Mouse (Mus musculus): Measurements from ENCODE around the gene Snap23. TPM values are rescaled to one million over a fixed set of nuclear protein-coding genes. Genes with fewer than 3 reads are reported as not detected.

Snap23 gene
- total RNA-seq, 2 experiments from 2014 or later: 45.9 to 52.9 TPM

DNA sequence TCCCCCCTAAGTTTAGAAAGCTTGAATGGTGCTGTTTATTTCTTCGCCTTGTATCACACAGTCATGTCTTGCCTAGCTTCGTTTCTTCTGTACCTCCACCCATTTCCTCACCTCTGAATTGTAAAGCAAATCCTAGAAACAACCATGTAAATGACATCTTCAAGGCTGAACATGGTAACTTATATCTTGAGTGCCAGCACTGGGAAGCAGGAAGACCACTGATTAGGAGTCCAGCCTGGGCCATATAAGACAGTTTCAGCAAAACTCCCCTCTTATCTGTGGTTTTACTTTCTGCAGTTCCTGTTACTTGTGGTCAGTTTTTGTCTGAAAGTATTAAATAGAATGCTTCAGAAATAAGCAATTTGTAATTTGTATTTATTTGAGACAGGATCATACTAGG, 8.5 kb downstream of the Snap23 start:
- no peak for ATAC-seq (replicated peaks; ENCODE audit: low FRiP score, poor library complexity, severe bottlenecking)

DNA sequence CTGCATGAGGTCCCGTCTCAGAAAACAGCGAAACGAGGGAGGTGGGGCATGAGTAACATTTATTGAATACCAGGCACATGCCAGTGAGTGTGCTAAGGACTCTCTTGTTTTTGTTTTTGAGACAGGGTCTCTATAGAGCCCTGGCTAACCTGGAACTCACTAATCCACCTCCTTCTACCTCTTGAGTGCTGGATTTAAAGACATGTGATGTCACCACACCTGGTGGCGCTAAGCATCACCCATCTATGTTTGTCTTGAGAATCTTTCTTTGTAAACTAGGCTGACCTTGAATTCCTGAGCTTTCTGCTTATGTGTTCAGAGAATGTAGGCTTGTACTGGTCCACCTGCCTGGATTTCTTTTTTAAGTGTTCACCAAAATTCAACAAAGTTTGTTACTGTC, 10.3 kb downstream of the Snap23 start:
- ATAC-seq (replicated peaks; ENCODE audit: low FRiP score, poor library complexity, severe bottlenecking): no peak

DNA sequence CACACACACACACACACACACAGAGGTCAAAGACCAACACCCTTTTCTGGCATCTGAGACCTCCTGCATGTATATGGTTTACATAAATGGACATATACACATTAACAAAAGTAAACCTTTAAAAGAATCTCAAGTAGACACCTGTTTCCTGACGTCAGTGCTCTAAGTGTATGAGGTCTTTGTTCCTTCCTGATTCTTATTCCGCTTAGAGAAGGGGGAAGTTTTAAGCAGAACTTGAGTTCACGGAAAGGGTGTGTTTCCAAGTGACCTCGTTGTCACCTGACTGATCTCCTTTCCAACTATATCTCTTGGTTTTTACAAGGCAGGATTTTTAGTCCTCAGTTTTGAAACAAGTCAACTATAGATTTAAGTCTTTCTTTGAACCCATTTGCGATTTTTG, 10.8 kb downstream of the Snap23 start:
- ATAC-seq (replicated peaks; ENCODE audit: low FRiP score, poor library complexity, severe bottlenecking): no peak

DNA sequence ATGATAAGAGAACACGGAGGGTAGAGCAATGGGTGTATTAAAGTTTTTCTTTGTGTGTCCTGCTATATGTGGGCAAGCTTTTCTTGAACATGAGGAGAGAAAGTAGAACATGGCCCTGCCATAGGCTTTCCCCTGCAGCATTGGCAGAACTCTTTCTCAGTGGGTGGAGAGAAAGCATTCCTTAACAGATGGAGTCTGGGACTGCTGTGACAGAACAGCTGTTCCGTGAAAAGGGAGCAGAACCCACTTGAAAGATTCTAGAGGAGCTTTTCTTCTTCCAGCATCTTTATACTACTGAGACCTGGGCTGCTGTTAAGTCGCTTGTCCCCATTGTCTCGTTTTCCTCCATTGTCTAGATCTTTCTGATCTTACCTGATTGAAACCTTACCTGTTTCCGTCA, 22.3 kb downstream of the Snap23 start:
- ATAC-seq (replicated peaks; ENCODE audit: low FRiP score, poor library complexity, severe bottlenecking): no peak

DNA sequence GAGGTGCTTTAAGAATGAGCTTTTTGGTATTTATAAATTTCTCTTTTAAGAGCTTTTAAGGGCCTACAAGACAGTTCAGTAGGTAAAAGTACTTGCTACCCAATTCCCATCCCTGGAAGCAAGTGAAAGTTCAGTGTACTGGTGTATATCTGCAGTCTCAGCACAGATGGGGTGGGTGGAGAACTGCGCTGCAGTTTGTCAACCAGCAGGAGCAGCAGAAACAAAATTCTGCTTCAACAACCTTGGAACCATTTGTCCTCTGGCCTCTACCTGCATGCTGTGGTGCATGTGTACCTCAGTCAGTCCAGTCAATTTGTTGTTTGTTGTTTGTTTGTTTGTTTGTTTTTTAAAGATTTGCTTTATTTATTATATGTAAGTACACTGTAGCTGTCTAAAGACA, 24.8 kb downstream of the Snap23 start:
- ATAC-seq (replicated peaks; ENCODE audit: low FRiP score, poor library complexity, severe bottlenecking): no peak

DNA sequence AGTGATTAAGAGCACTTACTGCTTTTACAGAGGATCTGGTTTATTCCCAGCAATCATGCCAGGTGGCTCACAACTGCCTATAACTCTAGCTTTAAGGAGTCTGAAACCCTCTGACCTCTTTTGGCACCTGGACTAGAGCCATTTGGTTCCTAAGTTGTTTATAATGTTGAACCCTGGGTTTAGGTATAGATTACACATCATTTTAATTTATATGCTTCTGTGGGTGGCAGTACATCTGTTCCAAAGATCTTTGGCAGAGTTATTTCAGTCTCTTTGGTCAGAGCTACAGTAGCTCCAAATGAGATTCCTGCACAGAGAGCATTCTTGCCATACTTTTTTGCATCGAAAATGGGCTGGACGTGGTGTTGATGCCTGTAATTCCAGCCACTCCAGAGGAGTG, 30.3 kb downstream of the Snap23 start:
- ATAC-seq (replicated peaks; ENCODE audit: low FRiP score, poor library complexity, severe bottlenecking): no peak

DNA sequence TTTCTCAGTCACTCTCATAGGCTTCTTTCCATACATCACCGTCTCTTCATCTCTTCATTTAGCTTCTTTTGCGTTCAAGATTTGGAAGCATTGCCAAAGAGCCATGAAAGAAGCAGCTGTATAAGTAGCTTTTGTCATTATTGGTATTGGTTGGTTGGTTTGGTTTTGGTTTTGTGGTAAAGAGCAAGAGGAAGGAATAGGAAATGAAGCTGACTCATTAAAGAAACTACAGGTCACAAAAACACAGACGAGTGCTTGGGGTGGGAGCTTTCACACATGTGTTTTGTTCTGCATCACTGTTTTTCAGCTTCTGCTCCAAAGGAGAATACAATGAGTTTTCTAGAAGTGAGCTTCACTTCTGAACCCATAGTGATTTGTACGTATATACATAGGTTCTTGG, 32.0 kb downstream of the Snap23 start:
- ATAC-seq (replicated peaks; ENCODE audit: low FRiP score, poor library complexity, severe bottlenecking): no peak

DNA sequence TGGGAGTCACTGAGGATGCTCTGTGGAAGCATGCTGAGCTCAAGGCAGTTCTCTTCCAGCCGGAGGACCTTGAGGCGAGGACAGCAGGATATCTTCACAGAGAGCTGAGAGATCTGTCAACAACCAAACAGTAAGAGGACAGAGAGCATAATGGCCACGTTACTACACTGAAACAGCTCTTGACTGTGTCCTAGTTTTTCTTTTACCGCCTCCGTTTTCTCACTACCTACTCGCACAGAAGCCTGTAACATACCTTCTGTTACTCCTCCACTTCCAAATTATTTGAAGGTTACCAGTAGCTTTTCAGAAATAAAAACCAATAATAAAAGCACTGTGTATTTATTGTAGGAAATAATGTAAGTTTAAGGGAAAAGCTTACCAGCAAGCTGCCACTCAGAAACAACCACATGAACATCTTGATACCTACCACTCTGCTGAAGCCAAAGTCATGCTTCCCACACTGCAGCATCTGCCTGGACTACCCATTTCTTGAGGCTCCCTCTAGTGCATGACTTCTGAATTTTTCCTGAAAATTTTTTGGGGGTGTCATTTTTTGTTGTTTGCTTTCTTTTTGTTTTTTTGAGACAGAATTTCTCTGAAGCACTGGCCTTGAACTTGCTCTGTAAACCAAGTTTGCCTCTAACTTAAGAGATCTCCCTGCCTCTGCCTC, 38.7 kb downstream of the Snap23 start:
- no peak for ATAC-seq (replicated peaks; ENCODE audit: low FRiP score, poor library complexity, severe bottlenecking)

DNA sequence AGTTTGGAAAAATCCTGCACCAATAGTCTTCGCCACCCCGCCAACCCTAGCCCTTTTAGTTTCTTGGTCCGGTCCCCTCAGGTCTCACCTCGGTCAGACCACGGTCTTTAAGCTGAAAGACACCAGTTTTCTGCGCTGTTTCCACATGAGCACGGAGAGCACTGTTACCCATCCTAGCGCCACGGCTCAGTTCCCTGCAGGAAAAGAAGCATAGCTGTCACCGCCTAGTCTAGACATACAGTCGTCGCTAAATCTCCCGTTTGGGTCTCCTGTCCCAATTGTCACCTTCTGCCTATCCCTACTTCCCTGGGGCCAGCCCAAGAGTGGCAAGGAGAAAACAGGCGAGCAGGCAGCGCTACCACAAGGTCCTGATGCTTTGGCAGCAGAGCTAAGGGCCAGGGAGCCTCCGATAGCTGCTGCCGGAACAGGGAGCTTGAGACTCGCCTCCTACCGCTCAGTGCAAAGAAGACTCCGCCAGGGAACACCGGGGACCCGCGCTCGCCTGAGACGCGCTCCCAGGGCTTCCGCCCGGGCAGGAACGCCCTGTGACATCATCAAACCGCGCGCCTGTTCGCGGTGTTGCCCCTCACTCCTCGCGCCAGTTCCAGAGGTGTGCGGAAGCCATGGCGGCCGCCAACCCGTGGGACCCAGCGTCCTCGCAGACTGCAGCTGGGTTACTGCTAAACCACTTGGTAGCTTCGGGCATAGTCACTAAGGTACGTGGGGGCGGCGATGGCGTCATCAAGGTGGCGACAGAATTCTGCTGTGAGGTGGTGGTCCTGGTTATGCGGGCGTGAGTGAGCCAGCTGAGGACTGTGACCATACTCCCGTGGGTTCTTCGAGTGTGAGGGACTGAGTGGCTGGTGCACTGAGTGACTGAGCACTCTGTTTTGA, 41.6 kb downstream of the Snap23 start, which contains the start of the genes Haus2 and Lrrc57:
Haus2 (plus strand) TSS at position 554 of the 894 bp plus-strand sequence.
Lrrc57 (minus strand) TSS at position 691 of the 894 bp plus-strand sequence.
- ATAC-seq (replicated peaks; ENCODE audit: low FRiP score, poor library complexity, severe bottlenecking): peak; percentile 90

DNA sequence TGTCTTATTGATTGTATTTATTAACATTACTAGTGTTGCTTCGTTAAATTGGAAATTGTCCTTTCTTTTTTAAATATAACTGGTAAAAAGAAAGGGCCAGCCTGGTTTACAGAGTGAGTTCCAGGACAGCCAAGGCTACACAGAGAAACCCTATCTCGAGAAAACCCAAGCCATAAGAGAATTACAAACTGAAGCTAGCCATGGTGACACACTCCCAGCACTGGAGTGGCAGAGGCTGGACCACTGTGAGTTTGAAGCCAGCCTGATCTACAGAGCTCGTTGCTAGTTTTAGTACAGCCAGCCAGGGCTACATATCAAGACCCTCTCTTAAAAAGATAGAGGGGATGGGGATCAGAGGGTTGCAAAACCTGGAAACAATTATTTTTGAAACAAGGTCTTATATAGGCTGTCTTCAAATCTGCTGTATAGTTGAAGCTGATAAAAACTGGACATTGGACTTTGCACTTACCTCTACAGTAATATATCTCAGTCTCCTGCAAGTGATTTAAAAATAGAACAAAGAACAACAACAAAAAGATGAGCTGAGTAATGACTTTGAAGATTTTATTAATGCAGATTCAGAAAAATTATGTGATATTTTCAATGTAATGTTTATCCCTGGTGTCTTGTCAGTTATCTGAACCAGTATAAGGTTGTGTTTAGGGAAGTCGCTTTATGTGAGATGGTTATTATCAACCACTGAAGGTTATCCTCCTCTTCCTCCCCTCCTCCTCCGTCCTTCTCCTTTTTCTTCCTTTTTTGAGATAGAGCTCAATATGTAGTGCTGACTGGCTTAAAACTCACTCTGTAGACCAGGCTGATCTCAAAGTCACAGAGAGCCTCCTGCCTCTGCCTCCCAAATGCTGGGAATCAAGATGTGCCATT, 49.0 kb downstream of the Snap23 start:
- no peak for ATAC-seq (replicated peaks; ENCODE audit: low FRiP score, poor library complexity, severe bottlenecking)

DNA sequence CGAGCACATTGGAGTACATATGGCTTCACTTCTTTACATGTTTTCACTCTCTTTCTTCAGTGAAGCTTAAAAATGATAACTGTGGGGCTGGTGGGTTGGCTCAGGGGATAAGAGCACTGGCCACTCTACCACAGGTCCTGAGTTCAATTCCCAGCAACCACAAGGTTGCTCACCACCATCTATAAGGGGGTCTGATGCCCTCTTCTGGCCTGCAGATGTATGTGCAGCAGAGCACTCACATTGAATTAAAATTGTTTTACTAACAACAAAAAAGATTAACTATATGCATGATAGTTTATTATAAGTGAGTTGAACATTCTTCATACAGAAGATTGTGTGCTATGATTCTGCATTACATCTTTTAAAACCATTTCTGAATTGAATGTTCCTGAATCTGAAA, 52.1 kb downstream of the Snap23 start:
- no peak for ATAC-seq (replicated peaks; ENCODE audit: low FRiP score, poor library complexity, severe bottlenecking)

DNA sequence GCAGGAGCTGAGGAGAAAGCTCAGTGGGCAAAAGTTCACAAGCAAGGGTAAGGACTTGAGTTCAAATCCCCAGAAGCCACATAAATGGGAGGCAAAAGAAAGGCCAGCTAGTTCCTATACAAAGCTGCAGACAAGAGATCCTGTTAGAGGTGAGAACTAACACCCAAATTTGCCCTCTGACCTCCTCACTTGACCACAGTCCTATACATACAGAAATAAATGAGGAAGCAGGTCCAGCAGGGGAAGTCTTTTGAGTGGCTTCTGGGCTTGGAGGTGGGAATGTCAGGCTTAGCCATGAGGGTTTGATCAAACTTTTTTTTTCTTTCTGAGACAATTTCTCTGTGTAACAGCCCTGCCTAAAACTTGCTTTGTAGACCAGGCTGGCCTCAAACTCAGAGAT, 55.4 kb downstream of the Snap23 start:
- ATAC-seq (replicated peaks; ENCODE audit: low FRiP score, poor library complexity, severe bottlenecking): no peak

DNA sequence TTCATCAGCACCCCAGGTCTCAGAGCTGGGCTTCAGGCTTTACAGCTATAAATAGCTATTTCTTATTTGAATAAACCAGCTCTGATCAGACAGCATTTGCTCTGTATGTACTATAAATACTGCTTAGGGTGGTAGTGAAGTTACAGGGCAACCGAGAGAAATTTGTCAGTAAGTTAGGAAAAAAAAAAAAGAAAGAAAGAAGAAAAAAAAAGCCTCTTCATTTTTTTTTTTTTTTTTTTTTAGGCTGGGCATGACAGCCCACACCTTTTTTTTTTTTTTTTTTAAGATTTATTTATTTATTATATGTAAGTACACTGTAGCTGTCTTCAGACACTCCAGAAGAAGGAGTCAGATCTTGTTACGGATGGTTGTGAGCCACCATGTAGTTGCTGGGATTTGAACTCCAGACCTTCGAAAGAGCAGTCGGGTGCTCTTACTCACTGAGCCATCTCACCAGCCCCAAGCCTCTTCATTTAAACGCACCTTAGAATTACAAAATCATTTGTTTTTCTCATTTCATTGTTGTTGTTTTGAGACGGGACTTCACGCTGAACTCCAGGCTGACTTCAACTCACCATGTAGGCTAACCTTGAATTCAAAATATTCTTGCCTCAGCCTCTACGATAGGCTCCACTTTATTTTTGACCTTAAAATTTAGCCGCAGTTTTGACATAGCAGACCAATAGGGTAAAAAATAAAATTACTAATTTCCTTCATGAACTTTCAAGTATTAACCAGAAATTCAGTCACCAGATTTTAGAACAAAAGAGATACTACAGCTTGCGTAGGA, 60.8 kb downstream of the Snap23 start:
- peak; percentile 34 for ATAC-seq (replicated peaks; ENCODE audit: low FRiP score, poor library complexity, severe bottlenecking)

DNA sequence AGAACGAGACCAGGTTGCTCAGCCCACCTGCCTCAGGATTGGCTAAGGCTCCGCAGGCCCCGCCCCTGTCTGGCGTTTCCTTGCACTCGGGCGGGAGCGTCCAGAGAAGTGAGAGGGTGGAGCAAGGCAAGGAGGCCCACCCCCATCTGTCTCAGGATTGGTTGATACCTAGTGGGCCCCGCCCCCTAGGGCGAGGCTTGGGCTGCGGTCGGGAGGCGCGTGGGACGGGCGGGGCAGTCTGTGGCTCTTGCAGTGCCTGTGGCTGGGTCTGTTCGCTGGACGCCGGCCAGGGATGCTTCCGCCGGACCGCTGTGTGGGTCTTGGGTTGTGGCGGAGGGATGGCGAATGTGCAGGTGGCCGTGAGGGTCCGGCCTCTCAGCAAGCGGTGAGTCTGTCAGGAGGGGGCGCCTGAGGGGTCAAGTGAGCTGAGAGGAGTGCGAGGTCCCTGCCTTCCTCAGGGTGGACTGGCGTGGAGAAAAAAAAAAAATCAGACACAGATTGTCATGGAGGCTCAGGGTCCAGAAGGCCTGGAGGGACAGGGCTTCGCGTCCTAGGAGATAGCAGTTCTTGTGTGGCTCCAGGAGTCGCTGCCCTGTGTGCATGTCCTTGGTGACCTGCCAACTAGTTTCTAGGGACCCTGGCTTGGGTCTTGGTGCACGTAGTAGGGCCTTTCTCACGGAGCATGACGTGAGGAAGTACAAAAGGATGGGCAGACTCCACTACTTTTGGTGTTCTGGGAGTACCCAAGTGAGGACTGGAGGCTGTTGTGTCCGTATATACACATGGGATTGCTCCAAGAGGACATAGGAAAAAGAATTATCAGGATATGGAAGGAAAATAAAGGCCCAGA, 61.6 kb downstream of the Snap23 start, which contains the start of gene Stard9:
Stard9 (plus strand) TSS at position 236 of the 850 bp plus-strand sequence.
- ATAC-seq (replicated peaks; ENCODE audit: low FRiP score, poor library complexity, severe bottlenecking): peak; percentile 99

DNA sequence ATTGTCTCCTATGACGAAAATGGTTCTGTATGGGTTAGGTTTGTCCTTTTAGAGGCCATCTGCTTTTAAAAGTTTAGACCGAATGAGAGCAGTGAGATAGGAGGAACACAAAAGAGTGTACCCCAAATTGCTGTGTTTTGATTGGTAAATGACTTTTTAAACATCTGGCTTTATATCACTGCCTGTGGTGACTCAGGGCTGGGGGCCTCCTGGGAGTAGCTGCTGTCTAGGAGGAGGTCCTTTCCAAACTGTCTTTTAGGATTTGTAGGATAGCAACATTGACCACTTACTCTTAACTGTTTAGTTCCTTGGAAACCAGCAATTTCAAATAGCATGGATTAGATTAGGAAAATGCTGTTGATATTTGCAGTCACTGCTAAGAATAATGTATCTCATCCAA, 62.8 kb downstream of the Snap23 start:
- no peak for ATAC-seq (replicated peaks; ENCODE audit: low FRiP score, poor library complexity, severe bottlenecking)

DNA sequence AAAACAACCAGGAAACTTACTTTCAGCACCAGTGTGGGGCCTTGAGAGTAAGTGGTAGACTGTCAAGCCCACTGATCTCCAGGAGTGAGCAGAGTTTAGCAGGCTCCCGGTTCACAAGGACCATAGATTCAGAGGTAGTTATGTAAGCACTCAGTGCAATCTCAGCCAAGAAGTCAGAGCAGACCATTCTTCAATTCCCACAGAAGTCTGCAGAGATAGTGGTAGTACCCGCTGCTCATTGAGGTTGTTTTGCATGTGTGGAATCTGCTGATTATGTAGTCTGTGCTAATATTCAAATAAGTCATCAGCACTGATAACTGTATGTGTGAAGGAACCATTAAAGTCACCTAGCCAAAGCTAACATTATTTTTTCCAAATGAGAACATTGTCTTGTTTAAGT, 63.2 kb downstream of the Snap23 start:
- no peak for ATAC-seq (replicated peaks; ENCODE audit: low FRiP score, poor library complexity, severe bottlenecking)

DNA sequence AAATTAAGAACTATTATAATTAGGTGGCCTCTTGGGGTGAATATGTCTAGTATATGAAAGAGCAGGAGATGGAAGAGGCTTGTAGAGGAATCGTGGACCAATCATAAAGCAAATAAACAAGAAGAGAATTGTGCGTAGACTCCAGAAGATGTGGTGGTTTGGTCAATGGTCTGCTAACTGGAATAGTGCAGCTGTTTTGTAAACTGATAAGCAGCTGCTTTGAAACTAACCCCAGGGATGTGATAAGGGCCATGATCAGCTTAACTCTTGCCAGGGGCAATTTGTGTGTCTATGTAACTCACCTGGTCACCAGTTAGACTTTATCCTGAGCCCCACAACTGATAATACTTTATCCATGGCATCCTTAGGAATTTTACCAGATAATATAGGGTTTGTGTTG, 64.0 kb downstream of the Snap23 start:
- ATAC-seq (replicated peaks; ENCODE audit: low FRiP score, poor library complexity, severe bottlenecking): no peak

DNA sequence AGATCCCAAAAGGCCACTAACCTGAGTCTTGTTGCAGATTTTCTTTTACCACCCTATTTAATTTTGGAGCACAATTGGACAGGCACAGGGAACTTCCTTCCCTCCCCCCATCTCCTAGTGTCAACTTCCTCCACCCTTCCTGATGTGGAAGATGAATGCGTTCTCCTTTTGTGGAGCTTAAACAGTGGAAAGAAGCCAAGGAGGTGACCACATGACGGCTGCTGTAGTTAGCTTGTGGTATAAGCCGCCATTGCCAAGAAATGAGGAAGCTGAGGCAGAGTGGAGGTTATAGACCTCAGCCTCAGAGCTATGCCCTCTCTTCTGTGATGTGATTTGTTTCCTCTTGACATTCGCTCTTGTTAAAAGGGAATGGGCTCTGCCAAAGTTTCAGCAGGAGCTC, 64.5 kb downstream of the Snap23 start:
- no peak for ATAC-seq (replicated peaks; ENCODE audit: low FRiP score, poor library complexity, severe bottlenecking)
